Mouse (Mus musculus): ENCODE measurements around the gene Susd6. TPM values are rescaled to one million over a fixed set of nuclear protein-coding genes. Genes with fewer than 3 reads are reported as not detected.

Gene Susd6
- total RNA-seq, 1 experiment: 49.5 TPM

DNA sequence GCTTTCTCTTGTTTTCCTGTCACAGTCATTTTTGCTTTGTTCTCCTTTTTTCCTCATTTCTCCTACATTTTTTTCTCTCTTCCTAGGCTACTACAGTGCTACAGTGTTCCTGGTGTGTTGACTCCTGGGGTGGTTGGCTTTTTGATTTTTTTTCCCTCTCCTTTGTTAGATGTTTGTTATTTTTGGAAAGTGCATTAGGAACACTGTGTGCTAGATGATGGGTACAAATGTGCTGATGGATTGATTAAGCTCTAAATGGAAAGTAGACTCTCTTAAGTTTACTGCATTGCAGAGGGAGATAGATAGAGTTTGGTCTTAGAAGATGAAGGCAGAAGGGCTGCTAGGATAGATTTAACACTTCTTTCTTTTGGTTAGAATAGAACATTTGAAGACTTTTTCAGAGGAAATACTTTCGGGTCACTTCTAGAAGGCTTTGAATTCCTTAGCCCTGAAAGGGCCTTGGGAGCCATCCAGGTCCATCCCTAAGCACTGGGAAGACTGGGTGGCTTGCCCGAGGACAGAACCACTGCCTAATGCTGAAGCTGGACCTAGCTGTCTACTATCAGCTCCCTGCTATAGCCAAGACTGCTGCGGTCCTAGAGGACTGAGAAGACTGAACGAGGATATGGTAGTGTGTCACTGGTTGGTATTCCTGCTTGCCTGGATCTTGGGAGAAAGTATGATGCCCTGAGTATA, 31.1 kb downstream of the Susd6 start:
- no peak overlapping the region for H3K27ac ChIP-seq (ENCODE audit: insufficient read depth, low read depth, low read length, poor library complexity, severe bottlenecking)
- in situ Hi-C loops (cut with MboI; ENCODE audit: low sequenced_read_pairs in 2 of 2, unreplicated experiment in 2 of 2): no loop called here
- H3K9ac ChIP-seq (ENCODE audit: insufficient read depth, low read depth, low read length, poor library complexity, severe bottlenecking): no peak overlapping the region
- no peaks in the 10 kb centered on the region for H3K9me3 ChIP-seq (ENCODE audit: control insufficient read depth, insufficient read depth, low read depth, low read length)
- peaks cover 0 to under 1% of the 10 kb centered on the region in 2 experiments; a peak in 1 of 4 replicates for H3K4me1 ChIP-seq (ENCODE audit: control insufficient read depth in 2 of 2, insufficient read depth in 2 of 2, low read length in 2 of 2, poor library complexity in 1 of 2)
- no peak for TF ChIP-seq CHD2 (IDR thresholded peaks at IDR 0.05; ENCODE audit: low read depth, low read length)
- TF ChIP-seq HCFC1 (IDR thresholded peaks at IDR 0.05; ENCODE audit: borderline replicate concordance, insufficient read depth, low read length): no peak
- no peak for TF ChIP-seq MAFK (IDR thresholded peaks at IDR 0.05; ENCODE audit: insufficient read depth, low read depth, low read length)
- TF ChIP-seq ZNF384 (IDR thresholded peaks at IDR 0.05; ENCODE audit: low read depth, low read length): no peak
- H3K4me3 ChIP-seq (ENCODE audit: insufficient read depth in 1 of 2, low read depth in 1 of 2, low read length in 2 of 2, poor library complexity in 1 of 2, severe bottlenecking in 1 of 2): no peak overlapping the region
- no peak for DNase-seq (ENCODE audit: low read depth, low spot score)
- H3K36me3 ChIP-seq (ENCODE audit: control insufficient read depth, insufficient read depth, low read length, poor library complexity, severe bottlenecking): peaks cover 3% of the 10 kb centered on the region; the same call in 1 of the 2 replicates

GRCm38 (mm10) chr12:80822533-80822932, 32.2 kb downstream of the Susd6 start:
- peaks cover 3% of the 10 kb centered on the region; the same call in 1 of the 2 replicates for H3K36me3 ChIP-seq (ENCODE audit: control insufficient read depth, insufficient read depth, low read length, poor library complexity, severe bottlenecking)
- H3K9ac ChIP-seq (ENCODE audit: insufficient read depth, low read depth, low read length, poor library complexity, severe bottlenecking): no peak overlapping the region
- H3K9me3 ChIP-seq (ENCODE audit: control insufficient read depth, insufficient read depth, low read depth, low read length): no peaks in the 10 kb centered on the region
- in situ Hi-C loops (cut with MboI; ENCODE audit: low sequenced_read_pairs in 2 of 2, unreplicated experiment in 2 of 2): no loop called here
- DNase-seq (ENCODE audit: low read depth, low spot score): no peak
- no peaks in the 10 kb centered on the region; a peak in 1 of 4 replicates for H3K4me1 ChIP-seq (ENCODE audit: control insufficient read depth in 2 of 2, insufficient read depth in 2 of 2, low read length in 2 of 2, poor library complexity in 1 of 2)
- TF ChIP-seq ZNF384 (IDR thresholded peaks at IDR 0.05; ENCODE audit: low read depth, low read length): no peak
- no peak for TF ChIP-seq HCFC1 (IDR thresholded peaks at IDR 0.05; ENCODE audit: borderline replicate concordance, insufficient read depth, low read length)
- no peak for TF ChIP-seq MAFK (IDR thresholded peaks at IDR 0.05; ENCODE audit: insufficient read depth, low read depth, low read length)
- TF ChIP-seq ZC3H11A (IDR thresholded peaks at IDR 0.05; ENCODE audit: borderline replicate concordance, low read depth, low read length): no peak
- TF ChIP-seq CHD2 (IDR thresholded peaks at IDR 0.05; ENCODE audit: low read depth, low read length): no peak
- H3K4me3 ChIP-seq (ENCODE audit: insufficient read depth in 1 of 2, low read depth in 1 of 2, low read length in 2 of 2, poor library complexity in 1 of 2, severe bottlenecking in 1 of 2): no peak overlapping the region
- H3K27ac ChIP-seq (ENCODE audit: insufficient read depth, low read depth, low read length, poor library complexity, severe bottlenecking): no peak overlapping the region

GRCm38 (mm10) chr12:80824202-80824601, 33.9 kb downstream of the Susd6 start:
- Histone ChIP-seq H3K9ac (ENCODE audit: insufficient read depth, low read depth, low read length, poor library complexity, severe bottlenecking) (no peak overlapping the region), H3K9me3 (ENCODE audit: control insufficient read depth, insufficient read depth, low read depth, low read length) (no peaks in the 10 kb centered on the region), H3K4me1 (ENCODE audit: control insufficient read depth in 2 of 2, insufficient read depth in 2 of 2, low read length in 2 of 2, poor library complexity in 1 of 2) (no peaks in the 10 kb centered on the region; a peak in 1 of 4 replicates), H3K36me3 (ENCODE audit: control insufficient read depth, insufficient read depth, low read length, poor library complexity, severe bottlenecking) (peaks cover 3% of the 10 kb centered on the region), H3K4me3 (ENCODE audit: insufficient read depth in 1 of 2, low read depth in 1 of 2, low read length in 2 of 2, poor library complexity in 1 of 2, severe bottlenecking in 1 of 2) (no peak overlapping the region), H3K27ac (ENCODE audit: insufficient read depth, low read depth, low read length, poor library complexity, severe bottlenecking) (no peak overlapping the region)
- in situ Hi-C loops (cut with MboI; ENCODE audit: low sequenced_read_pairs in 2 of 2, unreplicated experiment in 2 of 2): no loop called here
- DNase-seq (ENCODE audit: low read depth, low spot score): no peak
- no peak for TF ChIP-seq CHD2 (IDR thresholded peaks at IDR 0.05; ENCODE audit: low read depth, low read length)
- TF ChIP-seq ZNF384 (IDR thresholded peaks at IDR 0.05; ENCODE audit: low read depth, low read length): no peak
- TF ChIP-seq MAFK (IDR thresholded peaks at IDR 0.05; ENCODE audit: insufficient read depth, low read depth, low read length): no peak
- TF ChIP-seq HCFC1 (IDR thresholded peaks at IDR 0.05; ENCODE audit: borderline replicate concordance, insufficient read depth, low read length): no peak
- no peak for TF ChIP-seq ZC3H11A (IDR thresholded peaks at IDR 0.05; ENCODE audit: borderline replicate concordance, low read depth, low read length)

DNA sequence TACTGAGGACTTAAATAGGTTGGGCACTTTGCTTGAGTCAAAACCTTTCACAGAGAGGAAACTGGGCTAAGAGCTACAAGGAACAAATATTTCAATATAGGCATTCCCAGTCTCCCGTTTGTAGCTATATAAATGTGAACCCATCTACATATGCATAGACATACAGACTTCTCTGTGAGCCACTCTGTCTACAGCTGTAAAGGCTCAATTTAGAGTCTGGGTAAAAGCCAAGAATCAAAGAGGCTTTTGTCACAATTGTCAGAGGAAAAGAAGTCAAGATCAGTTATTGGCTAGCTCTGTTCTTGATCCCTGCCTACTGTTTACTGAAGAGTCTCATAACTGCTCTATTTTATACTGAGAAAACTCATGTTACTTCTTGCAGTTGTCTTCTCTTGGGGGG, 36.1 kb downstream of the Susd6 start:
- Histone ChIP-seq H3K9me3 (ENCODE audit: control insufficient read depth, insufficient read depth, low read depth, low read length) (no peaks in the 10 kb centered on the region), H3K9ac (ENCODE audit: insufficient read depth, low read depth, low read length, poor library complexity, severe bottlenecking) (no peak overlapping the region), H3K4me1 (ENCODE audit: control insufficient read depth in 2 of 2, insufficient read depth in 2 of 2, low read length in 2 of 2, poor library complexity in 1 of 2) (no peaks in the 10 kb centered on the region; a peak in 1 of 4 replicates), H3K4me3 (ENCODE audit: insufficient read depth in 1 of 2, low read depth in 1 of 2, low read length in 2 of 2, poor library complexity in 1 of 2, severe bottlenecking in 1 of 2) (no peak overlapping the region), H3K36me3 (ENCODE audit: control insufficient read depth, insufficient read depth, low read length, poor library complexity, severe bottlenecking) (peaks cover 3% of the 10 kb centered on the region), H3K27ac (ENCODE audit: insufficient read depth, low read depth, low read length, poor library complexity, severe bottlenecking) (no peak overlapping the region)
- TF ChIP-seq MAFK (IDR thresholded peaks at IDR 0.05; ENCODE audit: insufficient read depth, low read depth, low read length) (no peak), ZC3H11A (IDR thresholded peaks at IDR 0.05; ENCODE audit: borderline replicate concordance, low read depth, low read length) (no peak), CHD2 (IDR thresholded peaks at IDR 0.05; ENCODE audit: low read depth, low read length) (no peak), ZNF384 (IDR thresholded peaks at IDR 0.05; ENCODE audit: low read depth, low read length) (no peak), HCFC1 (IDR thresholded peaks at IDR 0.05; ENCODE audit: borderline replicate concordance, insufficient read depth, low read length) (no peak)
- DNase-seq (ENCODE audit: low read depth, low spot score): no peak
- in situ Hi-C loops (cut with MboI; ENCODE audit: low sequenced_read_pairs in 2 of 2, unreplicated experiment in 2 of 2): no loop called here
